Mouse (Mus musculus): ENCODE measurements at regions not wholly inside any gene's neighbourhood (a gene's known extent, or its start where the extent isn't known, plus 50 kb on each side); places are given as distances from the start of the nearest gene placed in this dataset.

DNA sequence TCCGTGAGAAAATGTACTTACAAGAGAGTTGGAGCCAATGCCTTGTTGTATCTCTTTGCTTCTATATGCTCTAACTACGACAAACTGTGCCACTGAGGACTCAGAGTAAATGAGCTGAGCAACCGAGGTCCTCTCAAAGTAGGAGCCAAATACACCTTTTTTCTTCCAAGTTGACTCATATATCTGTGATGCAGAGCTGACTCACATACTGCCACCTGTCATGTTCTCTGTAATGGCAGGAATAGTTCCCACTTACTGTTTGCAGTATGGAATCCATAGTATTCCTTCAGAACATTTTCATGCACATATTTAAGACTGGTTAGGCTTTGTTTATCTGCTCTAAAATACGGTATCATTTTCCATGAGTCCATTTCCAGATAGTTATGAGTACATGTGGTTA is 792.1 kb downstream of the Cypt12 start:
- Histone ChIP-seq H3K4me1 (ENCODE audit: control insufficient read depth in 1 of 2, insufficient read depth in 2 of 2) (no peaks in the 10 kb centered on the region), H3K4me3 (replicated peaks in 1 of 3; ENCODE audit: low read depth in 2 of 3, low read length in 2 of 3, poor library complexity in 1 of 3) (no peak overlapping the region), H3K9ac (ENCODE audit: insufficient read depth, low read depth) (no peak overlapping the region), H3K79me2 (replicated peaks; ENCODE audit: control insufficient read depth, extremely low read depth, insufficient read depth, poor library complexity, severe bottlenecking) (no peaks in the 10 kb centered on the region), H3K36me3 (replicated peaks in 1 of 2; ENCODE audit: control insufficient read depth in 1 of 2, insufficient read depth in 1 of 2, low read length in 1 of 2) (no peaks in the 10 kb centered on the region), H3K4me2 (ENCODE audit: insufficient read depth, low read depth, poor library complexity, severe bottlenecking) (no peak overlapping the region), H3K9me3 (replicated peaks; ENCODE audit: low read length) (no peaks in the 10 kb centered on the region), H3K27me3 (replicated peaks) (no peaks in the 10 kb centered on the region), H3K27ac (ENCODE audit: insufficient read depth, low read depth) (no peak overlapping the region)
- in situ Hi-C loops (cut with MboI; ENCODE audit: low pct_ligation_motif_present, low pct_unique_long_range_greater_than_20kb, low sequenced_read_pairs): no loop called here
- DNase-seq (ENCODE audit: extremely low read depth): no peak
- TF ChIP-seq BHLHE40 (IDR thresholded peaks at IDR 0.05; ENCODE audit: low read depth, low read length) (no peak), JUND (conservative IDR thresholded peaks at IDR 0.05; ENCODE audit: low read depth, low read length) (no peak), MXI1 (IDR thresholded peaks at IDR 0.05; ENCODE audit: low read depth, low read length) (no peak), ZNF384 (IDR thresholded peaks at IDR 0.05; ENCODE audit: low read depth, low read length) (no peak), MEF2A (IDR thresholded peaks at IDR 0.05; ENCODE audit: borderline replicate concordance, low read depth, low read length) (no peak), E2F4 (IDR thresholded peaks at IDR 0.05; ENCODE audit: insufficient replicate concordance, low read depth, low read length) (no peak), USF2 (conservative IDR thresholded peaks at IDR 0.05; ENCODE audit: low read depth, low read length) (no peak), MAZ (IDR thresholded peaks at IDR 0.05; ENCODE audit: low read depth, low read length) (no peak), JUN (IDR thresholded peaks at IDR 0.05; ENCODE audit: insufficient read depth, low read depth, low read length) (no peak)
- dilution Hi-C loops (cut with MboI; ENCODE audit: extremely low pct_ligation_motif_present, extremely low pct_unique_long_range_greater_than_20kb, low sequenced_read_pairs): no loop called here

DNA sequence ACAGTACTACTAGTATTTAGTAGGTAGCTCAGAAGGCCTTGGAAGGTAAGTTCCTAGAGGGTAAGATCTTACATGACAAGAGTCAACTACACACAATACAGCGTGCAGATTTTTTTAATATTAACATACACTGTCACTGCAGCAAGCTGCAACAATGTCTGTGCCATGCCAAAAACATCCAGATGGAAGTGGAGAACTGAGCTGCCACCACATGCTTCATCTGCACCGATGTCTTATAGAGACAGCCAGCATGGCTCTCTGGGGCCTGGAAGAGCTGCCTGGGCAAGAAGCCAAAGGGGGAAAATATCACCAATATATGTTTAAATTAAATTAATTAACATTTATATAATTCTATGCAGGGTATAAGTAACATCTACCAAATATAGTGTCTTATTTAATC is 795.3 kb downstream of the Cypt12 start:
- dilution Hi-C loops (cut with MboI; ENCODE audit: extremely low pct_ligation_motif_present, extremely low pct_unique_long_range_greater_than_20kb, low sequenced_read_pairs) (no loop called here), in situ Hi-C loops (cut with MboI; ENCODE audit: low pct_ligation_motif_present, low pct_unique_long_range_greater_than_20kb, low sequenced_read_pairs) (no loop called here)
- Histone ChIP-seq H3K27ac (ENCODE audit: insufficient read depth, low read depth) (no peak overlapping the region), H3K4me2 (ENCODE audit: insufficient read depth, low read depth, poor library complexity, severe bottlenecking) (no peak overlapping the region), H3K79me2 (replicated peaks; ENCODE audit: control insufficient read depth, extremely low read depth, insufficient read depth, poor library complexity, severe bottlenecking) (no peaks in the 10 kb centered on the region), H3K4me3 (replicated peaks in 1 of 3; ENCODE audit: low read depth in 2 of 3, low read length in 2 of 3, poor library complexity in 1 of 3) (no peak overlapping the region), H3K36me3 (replicated peaks in 1 of 2; ENCODE audit: control insufficient read depth in 1 of 2, insufficient read depth in 1 of 2, low read length in 1 of 2) (no peaks in the 10 kb centered on the region), H3K4me1 (ENCODE audit: control insufficient read depth in 1 of 2, insufficient read depth in 2 of 2) (no peaks in the 10 kb centered on the region), H3K9ac (ENCODE audit: insufficient read depth, low read depth) (no peak overlapping the region), H3K27me3 (replicated peaks) (no peaks in the 10 kb centered on the region), H3K9me3 (replicated peaks; ENCODE audit: low read length) (no peaks in the 10 kb centered on the region)
- TF ChIP-seq PAX5 (IDR thresholded peaks at IDR 0.05; ENCODE audit: low read length): no peak
- no peak for TF ChIP-seq MYC (IDR thresholded peaks at IDR 0.05; ENCODE audit: low read depth, low read length)
- TF ChIP-seq JUN (IDR thresholded peaks at IDR 0.05; ENCODE audit: insufficient read depth, low read depth, low read length): no peak
- no peak for TF ChIP-seq TBP (conservative IDR thresholded peaks at IDR 0.05; ENCODE audit: low read depth, low read length)
- no peak for TF ChIP-seq MAZ (IDR thresholded peaks at IDR 0.05; ENCODE audit: low read depth, low read length)
- no peak for TF ChIP-seq MAX (IDR thresholded peaks at IDR 0.05; ENCODE audit: low read length)
- no peak for TF ChIP-seq RCOR1 (conservative IDR thresholded peaks at IDR 0.05; ENCODE audit: low read depth, low read length)
- no peak for TF ChIP-seq NELFE (IDR thresholded peaks at IDR 0.05; ENCODE audit: low read depth, low read length)
- TF ChIP-seq CTCF (conservative IDR thresholded peaks at IDR 0.05 in 1 of 2, IDR thresholded peaks at IDR 0.05 in 1 of 2; ENCODE audit: low read depth in 2 of 2, low read length in 2 of 2): no peak
- no peak for TF ChIP-seq USF1 (IDR thresholded peaks at IDR 0.05; ENCODE audit: low read depth, low read length)
- no peak for TF ChIP-seq CHD2 (IDR thresholded peaks at IDR 0.05; ENCODE audit: low read length)
- TF ChIP-seq JUND (conservative IDR thresholded peaks at IDR 0.05; ENCODE audit: low read depth, low read length): no peak
- TF ChIP-seq USF2 (conservative IDR thresholded peaks at IDR 0.05; ENCODE audit: low read depth, low read length): no peak
- no peak for TF ChIP-seq UBTF (IDR thresholded peaks at IDR 0.05; ENCODE audit: low read depth, low read length)
- no peak for TF ChIP-seq MEF2A (IDR thresholded peaks at IDR 0.05; ENCODE audit: borderline replicate concordance, low read depth, low read length)
- TF ChIP-seq MAFK (IDR thresholded peaks at IDR 0.05; ENCODE audit: insufficient replicate concordance, low read length): no peak
- TF ChIP-seq MXI1 (IDR thresholded peaks at IDR 0.05; ENCODE audit: low read depth, low read length): no peak
- TF ChIP-seq POLR2AphosphoS2 (IDR thresholded peaks at IDR 0.05; ENCODE audit: low read depth, low read length): no peak
- DNase-seq (ENCODE audit: extremely low read depth): no peak

All from CH12.LX (cell line).